Mouse (Mus musculus) brain, embryonic 14.5 days (tissue): Measurements from ENCODE around the gene Prdm5.

ENCODE experiments used
- CTCF ChIP-seq: fragments of 200-500 bp; IDR thresholded peaks from 2 replicates; pipeline ENCODE4 v1.5.1; 2012; ENCODE audit warnings: inconsistent platforms, mild to moderate bottlenecking, moderate library complexity, borderline replicate concordance; ENCODE audit not compliant: insufficient read depth, insufficient read length; ENCODE audit errors: extremely low read depth
- POLR2A ChIP-seq: fragments of 200-500 bp; IDR thresholded peaks from 2 replicates; pipeline ENCODE4 v1.6.1; 2012; ENCODE audit warnings: mild to moderate bottlenecking, inconsistent platforms, borderline replicate concordance; ENCODE audit not compliant: poor library complexity, insufficient read depth, insufficient read length, severe bottlenecking; ENCODE audit errors: extremely low read depth

GRCm38 (mm10) chr6:65850221-65850620, 71.4 kb downstream of the Prdm5 start:
- TF ChIP-seq CTCF (no peak), POLR2A (no peak)
